Mouse (Mus musculus) limb, embryonic 11.5 days (tissue): ENCODE results near the gene Nup214. TPM values are rescaled to one million over a fixed set of nuclear protein-coding genes. Genes with fewer than 3 reads are reported as not detected.

Experiments used
- ATAC-seq: fragments of 200-750 bp; cut with Nextera tagmentation; 2 replicates; pipeline ENCODE4 v1.8.0; 2017; ENCODE audit warnings: low read depth; ENCODE audit not compliant: insufficient number of reproducible peaks, low FRiP score, low TSS enrichment
- DNase-seq: peaks from one replicate; pipeline ENCODE4 v3.0.0-alpha.2; 2015; ENCODE audit warnings: low spot score
- H3K27ac ChIP-seq: fragments of 300-500 bp; sonication (generic); replicated peaks from 2 replicates; pipeline ENCODE4 v1.5.1; 2014; ENCODE audit warnings: low read depth, mild to moderate bottlenecking, low read length
- H3K27me3 ChIP-seq: fragments of 300-500 bp; sonication (generic); 2 replicates; pipeline ENCODE4 v1.6.1; 2014; ENCODE audit warnings: mild to moderate bottlenecking, low read length, mixed read lengths; ENCODE audit not compliant: control insufficient read depth, insufficient read depth
- H3K36me3 ChIP-seq: fragments of 300-500 bp; sonication (generic); 2 replicates; pipeline ENCODE4 v1.6.1; 2014; ENCODE audit warnings: mild to moderate bottlenecking, low read length, moderate library complexity, mixed read lengths; ENCODE audit not compliant: control insufficient read depth, insufficient read depth
- H3K4me1 ChIP-seq: fragments of 300-500 bp; sonication (generic); 2 replicates; pipeline ENCODE4 v1.6.1; 2014; ENCODE audit warnings: low read length, mixed read lengths; ENCODE audit not compliant: control insufficient read depth, insufficient read depth
- H3K4me2 ChIP-seq: fragments of 300-500 bp; sonication (generic); 2 replicates; pipeline ENCODE4 v1.6.1; 2014; ENCODE audit warnings: low read depth, mild to moderate bottlenecking, moderate library complexity; ENCODE audit not compliant: severe bottlenecking
- H3K4me3 ChIP-seq: fragments of 300-500 bp; sonication (generic); 2 replicates; pipeline ENCODE4 v1.5.1; 2014; ENCODE audit warnings: low read depth, low read length
- H3K9ac ChIP-seq: fragments of 300-500 bp; sonication (generic); 2 replicates; pipeline ENCODE4 v1.6.1; 2014; ENCODE audit warnings: mild to moderate bottlenecking, low read length
- H3K9me3 ChIP-seq: fragments of 300-500 bp; sonication (generic); 2 replicates; pipeline ENCODE4 v1.6.1; 2016; ENCODE audit warnings: low read length; ENCODE audit not compliant: control insufficient read depth
- whole genome bisulfite sequencing: fragments of 180-500 bp; shearing (Covaris S2); extraction: QIAGEN DNeasy Blood & Tissue Kit; methylation state at CpG from one replicate; pipeline ENCODE4 v1.1.7; 2014; 5-methylcytosine and 5-hydroxymethylcytosine counted together
- polyA plus RNA-seq: library from polyadenylated mRNA; unstranded; fragments of >200 nt; fragmentation: Nextera tagmentation; extraction: Ambion mirVana; gene quantifications from 2 replicates; pipeline ENCODE4 v1.2.1, GENCODE M21; 2014

Nup214 gene
- polyA plus RNA-seq, 1 experiment from 2014 or later: 85.5 TPM

DNA sequence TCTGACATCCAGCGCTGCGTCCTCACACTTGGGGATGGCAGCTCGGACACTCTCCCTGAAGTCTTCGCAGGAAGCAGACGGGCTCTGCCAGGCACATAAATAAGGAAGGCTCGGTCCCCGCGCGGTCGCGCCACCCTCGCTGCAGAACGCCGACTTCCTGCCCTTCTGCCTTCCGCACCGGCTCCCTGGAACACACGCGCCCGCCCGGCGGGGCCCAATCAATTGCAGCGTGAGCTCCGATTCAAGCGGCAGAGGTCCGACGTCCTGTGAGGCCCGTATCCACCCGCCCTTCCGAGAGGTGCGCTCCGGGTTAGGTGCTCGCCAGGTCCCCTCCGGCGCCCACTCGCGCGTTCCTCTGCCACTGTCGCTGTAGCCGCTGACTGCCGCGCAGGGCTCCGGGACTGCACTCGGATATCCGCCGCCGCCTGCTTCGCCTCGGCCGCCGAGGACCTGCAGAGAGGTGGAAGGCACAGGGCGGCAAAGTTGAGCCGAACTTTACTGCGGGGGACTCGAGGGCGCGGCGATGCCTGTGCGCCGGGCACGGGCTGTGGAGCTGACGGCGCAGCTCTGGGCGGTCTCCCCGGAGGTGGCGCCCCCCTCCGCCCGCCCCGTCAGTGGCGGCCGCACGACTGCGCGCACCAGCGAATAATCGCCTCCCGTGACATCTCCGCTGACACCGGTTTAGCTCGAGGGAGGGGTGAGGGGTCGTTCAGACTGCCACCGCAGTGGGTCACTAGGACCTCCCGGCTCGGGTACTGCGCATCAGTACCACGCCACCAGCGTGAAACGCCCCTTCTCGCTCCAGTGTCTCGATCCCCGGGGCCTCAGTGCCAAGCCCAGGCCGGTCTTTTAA is 109.1 kb downstream of the Nup214 start:
- Histone ChIP-seq H3K36me3 (no peaks in the 10 kb centered on the region), H3K9ac (peak overlapping the region; percentile 41), H3K4me2 (peak overlapping the region; percentile 100), H3K27ac (no peak overlapping the region), H3K27me3 (peaks cover 33% of the 10 kb centered on the region), H3K4me1 (peaks cover 12% of the 10 kb centered on the region), H3K9me3 (no peaks in the 10 kb centered on the region), H3K4me3 (peak overlapping the region; percentile 58)
- under 1% methylated on average over 91 of the region's 91 CpGs for WGBS
- ATAC-seq (no peak), DNase-seq (peak; percentile 61)

GRCm38 (mm10) chr2:32084111-32084871 is 110.1 kb downstream of the Nup214 start, which contains the start of gene Fam78a:
Fam78a (minus strand) TSS chr2:32084857.
- no peak within 1 kb of the TSS for H3K27ac ChIP-seq
- peak within 1 kb of the TSS; percentile 58 for H3K4me3 ChIP-seq
- peak; percentile 56 for DNase-seq
- H3K9me3 ChIP-seq: no peaks in the 10 kb centered on the region
- H3K9ac ChIP-seq: peak within 1 kb of the TSS; percentile 53
- peaks cover 39% of the 10 kb centered on the region for H3K27me3 ChIP-seq
- H3K4me2 ChIP-seq: peak within 1 kb of the TSS; percentile 100
- no peaks in the 10 kb centered on the region for H3K36me3 ChIP-seq
- peaks cover 17% of the 10 kb centered on the region for H3K4me1 ChIP-seq
- under 1% methylated on average over 67 of the region's 68 CpGs for WGBS
- peak; percentile 36; the same call in 1 of the 2 replicates for ATAC-seq

GRCm38 (mm10) chr2:32084872-32085199 is 110.6 kb downstream of the Nup214 start:
- Histone ChIP-seq H3K27me3 (peaks cover 39% of the 10 kb centered on the region), H3K9me3 (no peaks in the 10 kb centered on the region), H3K4me2 (peak overlapping the region; percentile 100), H3K36me3 (no peaks in the 10 kb centered on the region), H3K27ac (no peak overlapping the region), H3K4me3 (peak overlapping the region; percentile 58), H3K9ac (no peak overlapping the region), H3K4me1 (peaks cover 17% of the 10 kb centered on the region)
- WGBS: 19% methylated on average over 2 of the region's 2 CpGs
- no peak for DNase-seq
- ATAC-seq: no peak

DNA sequence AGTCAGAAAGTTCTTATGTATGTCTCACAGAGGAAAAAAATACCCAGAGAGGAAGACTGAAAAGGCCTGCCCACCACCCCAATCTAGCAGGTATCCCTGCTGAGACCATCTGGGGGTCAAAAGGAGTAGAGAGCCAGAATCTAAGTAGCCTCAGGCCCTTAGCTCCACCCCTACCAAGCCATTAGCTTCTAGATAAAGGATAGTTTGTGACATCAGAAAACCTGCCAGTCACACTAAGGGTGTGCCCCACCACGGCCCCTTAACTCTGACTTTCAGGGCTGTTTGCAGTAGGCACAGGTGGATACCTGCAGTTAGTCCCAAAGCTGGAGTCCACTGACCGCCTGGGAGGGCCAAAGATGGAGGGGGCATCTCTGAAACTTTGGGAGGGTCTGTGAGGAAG is 111.0 kb downstream of the Nup214 start:
- H3K4me2 ChIP-seq: no peak overlapping the region
- H3K27me3 ChIP-seq: peaks cover 39% of the 10 kb centered on the region
- H3K27ac ChIP-seq: no peak overlapping the region
- no peaks in the 10 kb centered on the region for H3K9me3 ChIP-seq
- DNase-seq (no peak), ATAC-seq (no peak)
- peaks cover 17% of the 10 kb centered on the region for H3K4me1 ChIP-seq
- H3K9ac ChIP-seq: no peak overlapping the region
- no peaks in the 10 kb centered on the region for H3K36me3 ChIP-seq
- no peak overlapping the region for H3K4me3 ChIP-seq
- WGBS: 68% methylated on average over 2 of the region's 2 CpGs

GRCm38 (mm10) chr2:32087606-32088005 is 113.4 kb downstream of the Nup214 start:
- H3K4me3 ChIP-seq: no peak overlapping the region
- H3K4me2 ChIP-seq: no peak overlapping the region
- H3K36me3 ChIP-seq: no peaks in the 10 kb centered on the region
- 63% methylated on average over 4 of the region's 4 CpGs for WGBS
- peaks cover 28% of the 10 kb centered on the region for H3K27me3 ChIP-seq
- ATAC-seq (no peak), DNase-seq (no peak)
- no peak overlapping the region for H3K9ac ChIP-seq
- H3K27ac ChIP-seq: no peak overlapping the region
- no peaks in the 10 kb centered on the region for H3K9me3 ChIP-seq
- peaks cover 17% of the 10 kb centered on the region for H3K4me1 ChIP-seq

DNA sequence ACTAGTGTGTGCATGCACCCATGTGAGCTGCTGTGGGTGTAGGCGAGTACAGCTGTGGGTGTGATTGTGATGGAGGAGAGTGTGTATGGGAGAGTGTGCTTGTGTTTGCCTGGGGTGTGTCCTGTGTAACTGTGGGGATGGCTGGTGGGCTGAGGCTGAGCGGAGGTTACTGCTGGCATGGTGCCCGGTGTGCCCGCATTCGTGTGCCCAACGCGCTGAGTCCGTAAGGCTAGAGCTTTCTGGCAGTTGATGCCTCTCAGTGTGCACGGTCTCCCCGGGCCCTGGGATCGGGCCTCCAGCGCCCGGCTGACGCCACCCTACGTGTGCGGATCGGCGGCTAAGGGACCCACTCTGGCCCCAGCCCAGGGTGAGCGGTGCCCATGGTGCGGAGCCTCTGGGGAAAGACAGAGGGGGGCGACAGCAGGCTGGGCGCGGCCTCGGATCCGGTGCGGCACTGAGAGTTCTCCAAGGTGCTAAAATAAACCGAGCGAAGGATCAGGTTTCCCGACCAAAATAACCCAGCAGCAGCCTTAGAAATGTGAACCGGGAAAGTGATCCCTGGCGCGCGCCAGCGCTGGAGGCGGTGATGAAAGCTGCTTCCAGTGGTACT is 114.2 kb downstream of the Nup214 start:
- 7% methylated on average over 35 of the region's 35 CpGs for WGBS
- peak overlapping the region; percentile 15 for H3K4me3 ChIP-seq
- no peaks in the 10 kb centered on the region for H3K9me3 ChIP-seq
- ATAC-seq (peak; percentile 18; the same call in 1 of the 2 replicates), DNase-seq (peak; percentile 63)
- H3K9ac ChIP-seq: peak overlapping the region; percentile 7; the same call in 1 of the 2 replicates
- H3K27me3 ChIP-seq: peaks cover 23% of the 10 kb centered on the region
- H3K4me2 ChIP-seq: peak overlapping the region; percentile 54
- peaks cover 15% of the 10 kb centered on the region for H3K4me1 ChIP-seq
- no peaks in the 10 kb centered on the region for H3K36me3 ChIP-seq
- no peak overlapping the region for H3K27ac ChIP-seq

DNA sequence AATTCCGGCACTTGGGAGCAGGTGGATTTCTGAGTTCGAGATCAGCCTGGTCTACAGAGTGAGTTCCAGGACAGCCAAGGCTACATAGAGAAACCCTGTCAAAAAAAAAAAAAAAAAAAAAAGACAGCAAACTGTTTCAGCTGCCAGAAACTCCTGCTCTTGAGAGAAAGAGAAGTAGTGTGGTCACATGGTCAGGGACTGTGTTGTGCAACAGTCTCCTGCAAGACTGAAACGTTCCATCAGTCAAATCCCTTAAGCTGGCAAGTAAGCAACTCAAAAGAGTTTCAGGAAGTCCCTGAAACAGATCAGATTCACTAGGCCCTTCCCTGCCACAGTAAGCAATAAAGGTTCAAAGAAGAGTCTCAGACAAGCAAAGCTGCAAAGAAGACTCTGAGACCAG is 115.4 kb downstream of the Nup214 start:
- Histone ChIP-seq H3K36me3 (no peaks in the 10 kb centered on the region), H3K4me1 (peaks cover 9% of the 10 kb centered on the region; the same call in 1 of the 2 replicates), H3K4me2 (no peak overlapping the region), H3K9me3 (no peaks in the 10 kb centered on the region), H3K27me3 (0 out of 2 replicates have a peak, but pooled peaks cover 14% of the 10 kb centered on the region), H3K4me3 (no peak overlapping the region), H3K27ac (no peak overlapping the region), H3K9ac (no peak overlapping the region)
- no peak for DNase-seq
- 80% methylated on average over 3 of the region's 3 CpGs for WGBS
- ATAC-seq: no peak

DNA sequence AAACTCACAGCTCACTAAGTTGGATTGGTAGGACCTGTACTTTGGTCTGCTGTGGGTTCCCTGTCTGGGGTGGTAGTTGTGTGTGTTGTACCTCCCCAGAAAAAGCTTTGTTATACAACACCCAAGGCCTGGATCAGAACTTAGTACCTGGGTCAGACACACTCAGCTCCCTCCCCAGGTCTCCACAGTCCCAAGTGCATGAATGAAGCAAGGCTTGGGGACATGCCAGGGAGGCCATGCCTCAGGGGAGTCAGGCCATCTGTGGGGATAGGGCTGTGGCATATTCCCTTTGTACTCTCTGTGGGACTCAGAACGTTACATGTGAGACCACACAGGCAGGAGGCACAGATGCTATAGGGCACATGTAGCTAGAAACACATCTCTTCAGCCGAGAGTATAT is 115.9 kb downstream of the Nup214 start:
- Histone ChIP-seq H3K4me2 (no peak overlapping the region), H3K27me3 (0 out of 2 replicates have a peak, but pooled peaks cover 14% of the 10 kb centered on the region), H3K9ac (no peak overlapping the region), H3K4me3 (no peak overlapping the region), H3K36me3 (no peaks in the 10 kb centered on the region), H3K27ac (no peak overlapping the region), H3K9me3 (no peaks in the 10 kb centered on the region), H3K4me1 (peaks cover 9% of the 10 kb centered on the region; the same call in 1 of the 2 replicates)
- DNase-seq (no peak), ATAC-seq (no peak)
- WGBS: 81% methylated on average over 2 of the region's 2 CpGs
